Mouse (Mus musculus) MEL (cell line): ENCODE results near the gene Rgs6. TPM values are rescaled to one million over a fixed set of nuclear protein-coding genes. Genes with fewer than 3 reads are reported as not detected.

Experiments used
- DNase-seq: peaks from one replicate; pipeline ENCODE4 v3.0.0; 2011; ENCODE audit warnings: low read depth, low spot score
- H3K27ac ChIP-seq: 2 replicates; pipeline ENCODE4 v1.5.1; 2012; ENCODE audit warnings: low read depth, mild to moderate bottlenecking, control low read depth, low read length, moderate library complexity; ENCODE audit not compliant: control insufficient read depth
- H3K27me3 ChIP-seq, 2 experiments: fragments of 150-350 bp in 1 of 2; sonication (generic) in 1 of 2; 2 replicates each; pipeline ENCODE4 v1.6.1; 2012; ENCODE audit warnings: low read length in 2 of 2, mild to moderate bottlenecking in 2 of 2, improper control_type of control experiment in 1 of 2, moderate library complexity in 1 of 2; ENCODE audit not compliant: insufficient read depth in 2 of 2, control insufficient read depth in 1 of 2
- H3K36me3 ChIP-seq, 2 experiments: 2 replicates each; pipeline ENCODE4 v1.6.1; 2012 to 2014; ENCODE audit warnings: low read length in 2 of 2, improper control_type of control experiment in 1 of 2, inconsistent platforms in 1 of 2, mild to moderate bottlenecking in 1 of 2; ENCODE audit not compliant: insufficient read depth in 2 of 2, control insufficient read depth in 1 of 2
- H3K4me1 ChIP-seq, 2 experiments: fragments of 150-350 bp in 1 of 2; sonication (generic) in 1 of 2; 2 replicates each; pipeline ENCODE4 v1.6.1; 2012; ENCODE audit warnings: low read length in 2 of 2, improper control_type of control experiment in 1 of 2, mild to moderate bottlenecking in 1 of 2; ENCODE audit not compliant: insufficient read depth in 2 of 2, control insufficient read depth in 1 of 2
- H3K4me3 ChIP-seq, 2 experiments: fragments of 150-350 bp in 1 of 2; sonication (generic) in 1 of 2; 2 replicates each; pipeline ENCODE4 v1.5.1; 2012; ENCODE audit warnings: low read depth in 2 of 2, low read length in 2 of 2, mild to moderate bottlenecking in 2 of 2, moderate library complexity in 2 of 2, control low read depth in 1 of 2, improper control_type of control experiment in 1 of 2; ENCODE audit not compliant: control insufficient read depth in 1 of 2, insufficient read depth in 1 of 2
- H3K79me2 ChIP-seq: 2 replicates; pipeline ENCODE4 v1.6.1; 2012; ENCODE audit warnings: mild to moderate bottlenecking, low read length, moderate library complexity; ENCODE audit not compliant: control insufficient read depth, poor library complexity, insufficient read depth
- H3K9ac ChIP-seq: 2 replicates; pipeline ENCODE4 v1.6.1; 2012; ENCODE audit warnings: low read depth, mild to moderate bottlenecking, control low read depth, low read length, moderate library complexity; ENCODE audit not compliant: control insufficient read depth, poor library complexity, severe bottlenecking
- H3K9me3 ChIP-seq: fragments of 150-350 bp; sonication (generic); replicated peaks from 2 replicates; pipeline ENCODE4 v1.6.1; 2012; ENCODE audit warnings: mild to moderate bottlenecking, low read length, improper control_type of control experiment, moderate library complexity; ENCODE audit not compliant: insufficient read depth
- CHD1 ChIP-seq: IDR thresholded peaks from 2 replicates; pipeline ENCODE4 v1.6.1; 2012; ENCODE audit warnings: low read depth, mild to moderate bottlenecking, inconsistent platforms, low read length, improper control_type of control experiment
- CHD2 ChIP-seq: IDR thresholded peaks from 2 replicates; pipeline ENCODE4 v1.6.1; 2011; ENCODE audit warnings: low read length, improper control_type of control experiment
- E2F4 ChIP-seq: IDR thresholded peaks from 2 replicates; pipeline ENCODE4 v1.6.1; 2011; ENCODE audit warnings: low read depth, low read length, improper control_type of control experiment, borderline replicate concordance
- ELF1 ChIP-seq: IDR thresholded peaks from 2 replicates; pipeline ENCODE4 v1.6.1; 2014; ENCODE audit warnings: low read depth, mild to moderate bottlenecking, inconsistent platforms, low read length, improper control_type of control experiment, moderate library complexity
- EP300 ChIP-seq, 2 experiments: IDR thresholded peaks; 2 replicates each; pipeline ENCODE4 v1.6.1; 2011; ENCODE audit warnings: improper control_type of control experiment in 2 of 2, low read length in 2 of 2, low read depth in 1 of 2, mild to moderate bottlenecking in 1 of 2
- JUND ChIP-seq: IDR thresholded peaks from 2 replicates; pipeline ENCODE4 v1.6.1; 2011; ENCODE audit warnings: low read depth, mild to moderate bottlenecking, improper control_type of control experiment, low read length
- KAT2A ChIP-seq: conservative IDR thresholded peaks from 2 replicates; pipeline ENCODE4 v1.6.1; 2012; ENCODE audit warnings: low read depth, low read length, improper control_type of control experiment, inconsistent platforms
- MAFK ChIP-seq: IDR thresholded peaks from 2 replicates; pipeline ENCODE4 v1.6.1; 2011; ENCODE audit warnings: low read depth, mild to moderate bottlenecking, low read length, improper control_type of control experiment, borderline replicate concordance
- MAX ChIP-seq: IDR thresholded peaks from 2 replicates; pipeline ENCODE4 v1.6.1; 2011; ENCODE audit warnings: low read length, improper control_type of control experiment
- MEF2A ChIP-seq: IDR thresholded peaks from 2 replicates; pipeline ENCODE4 v1.6.1; 2014; ENCODE audit warnings: low read depth, mild to moderate bottlenecking, inconsistent platforms, low read length, improper control_type of control experiment; ENCODE audit not compliant: poor library complexity, insufficient replicate concordance, severe bottlenecking; ENCODE audit errors: extremely low read depth
- MXI1 ChIP-seq: IDR thresholded peaks from 2 replicates; pipeline ENCODE4 v1.6.1; 2011; ENCODE audit warnings: mild to moderate bottlenecking, low read depth, low read length, improper control_type of control experiment
- POLR2A ChIP-seq, 2 experiments: IDR thresholded peaks; 2 replicates each; pipeline ENCODE4 v1.6.1; 2011 to 2012; ENCODE audit warnings: low read length in 2 of 2, mild to moderate bottlenecking in 2 of 2, control low read depth in 1 of 2, improper control_type of control experiment in 1 of 2, low read depth in 1 of 2, moderate library complexity in 1 of 2; ENCODE audit not compliant: control insufficient read depth in 1 of 2, insufficient read depth in 1 of 2, poor library complexity in 1 of 2
- POLR2AphosphoS5 ChIP-seq: IDR thresholded peaks from 2 replicates; pipeline ENCODE4 v1.6.1; 2012; ENCODE audit warnings: low read depth, borderline replicate concordance, mild to moderate bottlenecking, inconsistent platforms, low read length, moderate library complexity, mixed read lengths
- RAD21 ChIP-seq: IDR thresholded peaks from 2 replicates; pipeline ENCODE4 v1.6.1; 2011; ENCODE audit warnings: mild to moderate bottlenecking, low read depth, low read length, improper control_type of control experiment
- RCOR1 ChIP-seq: IDR thresholded peaks from 2 replicates; pipeline ENCODE4 v1.6.1; 2012; ENCODE audit warnings: low read depth, mild to moderate bottlenecking, inconsistent platforms, low read length, improper control_type of control experiment
- TAL1 ChIP-seq: IDR thresholded peaks from 2 replicates; pipeline ENCODE4 v1.6.1; 2012; ENCODE audit warnings: mild to moderate bottlenecking, inconsistent platforms, low read length, moderate library complexity, mixed read lengths
- TCF12 ChIP-seq: IDR thresholded peaks from 2 replicates; pipeline ENCODE4 v1.6.1; 2014; ENCODE audit warnings: low read depth, mild to moderate bottlenecking, inconsistent platforms, low read length, improper control_type of control experiment, moderate library complexity
- UBTF ChIP-seq: IDR thresholded peaks from 2 replicates; pipeline ENCODE4 v1.6.1; 2012; ENCODE audit warnings: low read depth, mild to moderate bottlenecking, inconsistent platforms, low read length, improper control_type of control experiment, moderate library complexity, borderline replicate concordance; ENCODE audit not compliant: insufficient read depth
- USF1 ChIP-seq: IDR thresholded peaks from 2 replicates; pipeline ENCODE4 v1.6.1; 2014; ENCODE audit warnings: low read depth, mild to moderate bottlenecking, inconsistent platforms, low read length, improper control_type of control experiment, moderate library complexity
- USF2 ChIP-seq, 2 experiments: IDR thresholded peaks; 2 replicates each; pipeline ENCODE4 v1.6.1; 2011 to 2012; ENCODE audit warnings: improper control_type of control experiment in 2 of 2, low read length in 2 of 2, borderline replicate concordance in 1 of 2, inconsistent platforms in 1 of 2, low read depth in 1 of 2, mild to moderate bottlenecking in 1 of 2; ENCODE audit not compliant: insufficient read depth in 1 of 2
- ZC3H11A ChIP-seq: IDR thresholded peaks from 2 replicates; pipeline ENCODE4 v1.6.1; 2012; ENCODE audit warnings: low read depth, mild to moderate bottlenecking, inconsistent platforms, low read length, improper control_type of control experiment
- ZNF384 ChIP-seq: IDR thresholded peaks from 2 replicates; pipeline ENCODE4 v1.6.1; 2012; ENCODE audit warnings: low read depth, mild to moderate bottlenecking, inconsistent platforms, low read length, improper control_type of control experiment
- polyA plus RNA-seq, 2 experiments: library from polyadenylated mRNA; stranded (reverse) in 1 of 2; unstranded in 1 of 2; fragments of >175 nt in 1 of 2; fragments of >200 nt in 1 of 2; gene quantifications; 2 replicates each; pipeline versions ENCODE4 v1.2.1 to v1.2.4; 2012; ENCODE audit warnings: low replicate concordance in 2 of 2, low read depth in 1 of 2; ENCODE audit not compliant: insufficient read length in 2 of 2, insufficient read depth in 1 of 2, missing spikeins in 1 of 2
- total RNA-seq: library from RNA; depleted of rRNA; stranded (reverse); fragments of 300-350 nt; gene quantifications from 2 replicates; pipeline ENCODE4 v1.2.3, GENCODE M21; 2012

The Rgs6 gene
- total and polyA plus RNA-seq, 3 experiments, result not detected

DNA sequence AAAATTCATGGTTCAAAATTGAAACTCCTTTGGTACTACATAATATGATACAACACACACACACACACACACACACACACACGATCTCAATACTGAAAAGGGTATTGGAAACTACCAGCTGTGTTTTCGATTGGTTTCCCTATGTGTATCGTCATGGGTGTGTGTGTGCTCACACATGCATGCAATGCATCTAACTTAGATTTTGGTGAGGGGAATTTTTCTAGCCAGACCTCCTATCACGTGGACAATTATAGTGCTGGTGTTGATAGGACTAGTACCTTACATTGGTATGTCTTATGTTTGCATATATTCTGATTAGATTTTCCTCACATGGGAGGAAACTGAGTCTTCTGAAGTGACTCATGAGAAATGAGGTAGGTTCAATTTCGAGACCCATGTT is 192.8 kb downstream of the Rgs6 start:
- H3K79me2 ChIP-seq, result no peaks in the 10 kb centered on the region
- H3K9ac ChIP-seq, result no peak overlapping the region
- no peak overlapping the region for H3K4me3 ChIP-seq
- H3K9me3 ChIP-seq, result no peaks in the 10 kb centered on the region
- no peak for DNase-seq
- no peaks in the 10 kb centered on the region for H3K4me1 ChIP-seq
- H3K27ac ChIP-seq, result no peak overlapping the region
- TF ChIP-seq JUND (no peak), CHD1 (no peak), KAT2A (no peak), USF1 (no peak), MXI1 (no peak), POLR2A (IDR thresholded peaks at IDR 0.05; ENCODE audit: control insufficient read depth in 1 of 2, insufficient read depth in 1 of 2, low read depth in 1 of 2, low read length in 2 of 2, poor library complexity in 1 of 2) (no peak), ZC3H11A (no peak), TAL1 (no peak)
- TF ChIP-seq, all 39 proteins: peak for 0
- H3K27me3 ChIP-seq, result peaks cover 2 to 4% of the 10 kb centered on the region in 2 experiments; a peak in 1 of 4 replicates
- H3K36me3 ChIP-seq, result no peaks in the 10 kb centered on the region

DNA sequence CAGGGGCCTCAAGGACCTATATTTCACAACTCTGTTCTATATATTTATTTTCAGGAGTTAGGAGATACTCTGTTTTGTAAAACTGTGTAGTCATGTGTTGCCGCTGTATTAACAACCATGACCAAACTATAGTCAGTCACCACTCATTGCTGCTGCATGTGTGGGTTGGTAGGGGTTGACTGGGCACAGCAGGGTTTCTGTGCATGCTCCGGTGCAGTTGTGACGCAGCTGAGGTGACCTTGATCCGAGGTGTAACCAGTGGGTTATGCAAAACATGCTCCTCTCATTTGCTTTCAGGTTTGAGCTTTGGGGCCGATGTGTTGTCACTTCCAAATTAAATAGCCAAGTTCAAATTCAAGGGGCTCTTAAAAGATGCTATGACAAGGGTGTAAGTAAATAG is 193.3 kb downstream of the Rgs6 start:
- DNase-seq, result no peak
- Histone ChIP-seq H3K27me3 (peaks cover 2 to 4% of the 10 kb centered on the region in 2 experiments; a peak in 1 of 4 replicates), H3K9ac (no peak overlapping the region)

GRCm38 (mm10) chr12:82792122-82792521 is 204.0 kb downstream of the Rgs6 start:
- H3K27ac ChIP-seq, result no peak overlapping the region
- DNase-seq, result no peak
- H3K4me1 ChIP-seq, result no peaks in the 10 kb centered on the region
- no peaks in the 10 kb centered on the region for H3K9me3 ChIP-seq
- H3K79me2 ChIP-seq, result no peaks in the 10 kb centered on the region
- no peaks in the 10 kb centered on the region for H3K36me3 ChIP-seq
- H3K9ac ChIP-seq, result no peak overlapping the region
- no peaks in the 10 kb centered on the region for H3K27me3 ChIP-seq
- H3K4me3 ChIP-seq, result no peak overlapping the region
- TF ChIP-seq MEF2A, result no peak
- TF ChIP-seq RCOR1, result no peak
- no peak for TF ChIP-seq POLR2AphosphoS5
- no peak for TF ChIP-seq ELF1
- no peak for TF ChIP-seq CHD1
- no peak for TF ChIP-seq TCF12
- no peak for TF ChIP-seq TAL1
- TF ChIP-seq USF2 (IDR thresholded peaks at IDR 0.05; ENCODE audit: borderline replicate concordance in 1 of 2, insufficient read depth in 1 of 2, low read depth in 1 of 2, low read length in 2 of 2), result no peak
- TF ChIP-seq CHD2, result no peak
- TF ChIP-seq POLR2A (IDR thresholded peaks at IDR 0.05; ENCODE audit: control insufficient read depth in 1 of 2, insufficient read depth in 1 of 2, low read depth in 1 of 2, low read length in 2 of 2, poor library complexity in 1 of 2), result no peak
- no peak for TF ChIP-seq EP300 (IDR thresholded peaks at IDR 0.05; ENCODE audit: low read depth in 1 of 2, low read length in 2 of 2)
- no peak for TF ChIP-seq RAD21

More for the DNA sequence above, 193.3 kb downstream of the Rgs6 start:
- Histone ChIP-seq H3K4me1 (no peaks in the 10 kb centered on the region), H3K36me3 (no peaks in the 10 kb centered on the region), H3K27ac (no peak overlapping the region), H3K4me3 (no peak overlapping the region), H3K79me2 (no peaks in the 10 kb centered on the region), H3K9me3 (no peaks in the 10 kb centered on the region)
- TF ChIP-seq E2F4 (no peak), CHD1 (no peak), KAT2A (no peak), MAX (no peak), EP300 (IDR thresholded peaks at IDR 0.05; ENCODE audit: low read depth in 1 of 2, low read length in 2 of 2) (no peak), ZNF384 (no peak), USF1 (no peak), RAD21 (no peak), MXI1 (no peak), MAFK (no peak), UBTF (no peak)
